Mouse (Mus musculus) cerebral cortex, adult 2 months (tissue): Measurements from ENCODE around the gene Knop1.

ENCODE experiments used
- WGBS: fragments of 180-500 bp; shearing (Covaris S2); methylation state at CpG from one replicate; pipeline ENCODE4 v1.1.7; 2018; 5-methylcytosine and 5-hydroxymethylcytosine counted together

Gene Knop1

DNA sequence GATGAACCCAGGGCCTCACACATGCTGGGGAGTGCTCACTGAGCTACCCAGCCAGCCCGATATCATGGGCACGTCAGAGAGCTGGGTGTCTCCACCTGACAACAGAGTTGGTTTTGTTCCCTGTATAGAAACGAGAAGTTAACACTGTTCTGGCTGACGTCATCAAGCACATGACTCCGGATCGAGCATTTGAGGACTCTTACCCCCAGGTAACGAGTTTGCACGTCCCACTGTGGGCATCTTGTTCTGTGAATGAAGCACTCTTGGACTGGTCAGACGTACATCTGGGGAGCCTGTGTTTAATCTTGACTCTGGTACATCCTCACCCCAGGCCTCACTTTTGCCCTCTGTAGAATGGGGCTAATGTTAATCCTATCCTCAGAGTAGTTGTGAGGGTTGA, 59.2 kb downstream of the Knop1 start:
- WGBS: 85% methylated on average over 9 of the region's 9 CpGs

DNA sequence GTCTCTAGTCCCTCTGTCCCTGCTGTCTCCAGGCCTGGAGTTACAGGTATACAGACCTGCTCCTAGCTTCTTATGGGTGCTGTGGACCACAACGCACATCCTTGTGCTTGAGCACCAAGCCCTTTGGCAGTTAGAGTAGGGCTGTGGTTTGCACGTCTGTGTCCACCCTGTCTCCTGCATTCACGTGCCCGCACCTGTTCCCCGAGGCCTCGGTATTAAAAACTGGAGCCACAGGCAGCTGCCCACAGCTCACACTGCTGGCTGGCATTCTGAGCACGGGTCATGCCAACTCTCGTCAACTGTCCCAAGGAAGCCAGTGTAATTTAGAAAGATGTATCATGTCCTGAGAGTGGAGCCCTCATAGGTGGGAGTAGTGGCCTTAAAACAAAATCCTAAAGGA, 60.3 kb downstream of the Knop1 start:
- 92% methylated on average over 8 of the region's 8 CpGs for WGBS

DNA sequence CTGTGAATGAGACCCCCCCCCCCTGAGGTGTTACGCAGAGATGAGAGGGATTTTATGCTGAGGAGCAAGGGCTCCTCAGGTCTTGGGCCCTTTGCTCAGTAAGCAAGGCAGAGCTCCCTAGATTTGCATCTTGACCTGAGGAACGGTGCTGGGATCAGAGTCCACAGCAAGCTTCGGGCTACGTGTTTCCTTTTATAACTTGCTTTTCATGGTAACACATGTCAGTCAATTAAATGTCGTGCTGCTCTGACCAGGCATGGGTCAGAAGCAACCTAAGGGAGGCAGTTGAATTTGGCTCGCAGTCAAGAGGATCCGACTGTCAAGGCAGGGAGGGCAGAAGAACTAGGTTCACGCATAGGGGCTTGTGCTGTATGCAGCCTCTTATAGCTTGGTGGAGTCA, 62.2 kb downstream of the Knop1 start:
- 88% methylated on average over 8 of the region's 8 CpGs for WGBS
